Mouse (Mus musculus): ENCODE data around the gene Serpina3n. TPM values are rescaled to one million over a fixed set of nuclear protein-coding genes. Genes with fewer than 3 reads are reported as not detected.
A peak's percentile ranks its signal among the peaks of the same experiment; 100 is the strongest.
"Not testable (repeated sequence)": the region's sequence is repeated elsewhere in the genome, so short reads cannot be mapped to it uniquely, and the experiment has no call there.

Gene Serpina3n
- total RNA-seq (2021): 1 to 10 TPM; 2.6 to 6.0 TPM
- long read RNA-seq, experiment 1, partial matches to known transcripts: 0 of 4 reads
- long read RNA-seq, experiment 1, other reads (novel, unspliced or antisense): 0 of 4 reads
- long read RNA-seq, experiment 2: 0 reads

GRCm38 (mm10) chr12:104406454-104406885 is at the start of gene Serpina3n:
Gene Serpina3n (plus strand): TSS chr12:104406729.
- DNase-seq: peak; percentile 5 to 11

GRCm38 (mm10) chr12:104369986-104370385 is 36.5 kb upstream of the Serpina3n start:
- intact Hi-C loops (cut with DNase I): no loop called here
- no peak for DNase-seq

More at GRCm38 (mm10) chr12:104406454-104406885, at the start of gene Serpina3n:
- intact Hi-C loops (cut with DNase I): no loop called here

GRCm38 (mm10) chr12:104377179-104377578 is 29.4 kb upstream of the Serpina3n start:
- intact Hi-C loops (cut with DNase I); DNase-seq: not testable (repeated sequence)

GRCm38 (mm10) chr12:104378351-104378750 is 28.2 kb upstream of the Serpina3n start:
- DNase-seq; intact Hi-C loops (cut with DNase I): not testable (repeated sequence)

GRCm38 (mm10) chr12:104378815-104379214 is 27.7 kb upstream of the Serpina3n start:
- DNase-seq; intact Hi-C loops (cut with DNase I): not testable (repeated sequence)

- intact Hi-C loops (cut with DNase I): no loop called here
- DNase-seq: no peak
Measured at GRCm38 (mm10) chr12:104379856-104380255, 26.7 kb upstream of the Serpina3n start.

GRCm38 (mm10) chr12:104381071-104381604 is 25.4 kb upstream of the Serpina3n start:
- DNase-seq; intact Hi-C loops (cut with DNase I): not testable (repeated sequence)

GRCm38 (mm10) chr12:104385987-104386386 is 20.5 kb upstream of the Serpina3n start:
- intact Hi-C loops (cut with DNase I): not testable (repeated sequence)

GRCm38 (mm10) chr12:104386878-104387277 is 19.7 kb upstream of the Serpina3n start:
- DNase-seq; intact Hi-C loops (cut with DNase I): not testable (repeated sequence)

More at GRCm38 (mm10) chr12:104385987-104386386, 20.5 kb upstream of the Serpina3n start:
- not testable (repeated sequence) for DNase-seq

- intact Hi-C loops (cut with DNase I): no loop called here
- DNase-seq: no peak
Measured at GRCm38 (mm10) chr12:104388477-104388876, 18.1 kb upstream of the Serpina3n start.

- DNase-seq; intact Hi-C loops (cut with DNase I): not testable (repeated sequence)
Measured at GRCm38 (mm10) chr12:104391057-104391456, 15.5 kb upstream of the Serpina3n start.

- DNase-seq: no peak
- intact Hi-C loops (cut with DNase I): no loop called here
Measured at GRCm38 (mm10) chr12:104403968-104404367, 2.6 kb upstream of the Serpina3n start.

- intact Hi-C loops (cut with DNase I): loop anchor here (5.0 to 10.0 kb wide), 2 partner anchors 60 to 188 kb away; no protein-coding TSS in a partner anchor
- DNase-seq: no peak
Measured at GRCm38 (mm10) chr12:104412507-104412906, 6.0 kb downstream of the Serpina3n start.

GRCm38 (mm10) chr12:104414576-104414975 is 8.0 kb downstream of the Serpina3n start:
- intact Hi-C loops (cut with DNase I): loop anchor here (5.0 to 10.0 kb wide), 2 partner anchors 62 to 190 kb away; no protein-coding TSS in a partner anchor
- DNase-seq: no peak

- peak; percentile 22 to 58 for DNase-seq
- intact Hi-C loops (cut with DNase I): loop anchor here (10.0 kb wide), 1 partner anchor 191 kb away; no protein-coding TSS in a partner anchor
Measured at GRCm38 (mm10) chr12:104415625-104416315, 9.2 kb downstream of the Serpina3n start.

- DNase-seq: peak; percentile 80 to 90
- intact Hi-C loops (cut with DNase I): loop anchor here (1.0 to 10.0 kb wide), 3 partner anchors 194 to 424 kb away; no protein-coding TSS in a partner anchor
Measured at GRCm38 (mm10) chr12:104418340-104419135, 12.0 kb downstream of the Serpina3n start.

- DNase-seq: no peak
- intact Hi-C loops (cut with DNase I): loop anchor here (2.0 to 10.0 kb wide), 2 partner anchors 194 to 424 kb away; no protein-coding TSS in a partner anchor
Measured at GRCm38 (mm10) chr12:104419136-104419462, 12.6 kb downstream of the Serpina3n start.

- peak in 1 of 2 experiments; percentile 34 for DNase-seq
- intact Hi-C loops (cut with DNase I): no loop called here
Measured at GRCm38 (mm10) chr12:104422615-104423392, 16.3 kb downstream of the Serpina3n start.

- intact Hi-C loops (cut with DNase I): no loop called here
- no peak for DNase-seq
Measured at GRCm38 (mm10) chr12:104425591-104425990, 19.1 kb downstream of the Serpina3n start.

- intact Hi-C loops (cut with DNase I): no loop called here
- DNase-seq: peak; percentile 26 to 55
Measured at GRCm38 (mm10) chr12:104426915-104427314, 20.4 kb downstream of the Serpina3n start.
